Mouse (Mus musculus) intestine, embryonic 14.5 days (tissue): ENCODE results near the gene Cd320. TPM values are rescaled to one million over a fixed set of nuclear protein-coding genes. Genes with fewer than 3 reads are reported as not detected.
"Not testable (repeated sequence)": the region's sequence is repeated elsewhere in the genome, so short reads cannot be mapped to it uniquely, and the experiment has no call there.

Experiments used
- ATAC-seq: fragments of 200-750 bp; cut with Nextera tagmentation; replicated peaks from 2 replicates; pipeline ENCODE4 v1.8.0; 2017; ENCODE audit warnings: low read depth, moderate number of reproducible peaks, moderate TSS enrichment, moderate library complexity; ENCODE audit not compliant: low FRiP score, low TSS enrichment
- DNase-seq: peaks from one replicate; pipeline ENCODE4 v3.0.0-alpha.2; 2018; ENCODE audit warnings: low spot score
- H3K27ac ChIP-seq: fragments of 300-500 bp; sonication (generic); 2 replicates; pipeline ENCODE4 v1.5.1; 2014; ENCODE audit warnings: low read depth, mild to moderate bottlenecking, control low read depth
- H3K27me3 ChIP-seq: fragments of 300-500 bp; sonication (generic); replicated peaks from 2 replicates; pipeline ENCODE4 v1.6.1; 2014; ENCODE audit warnings: low read length, control low read depth; ENCODE audit not compliant: control insufficient read depth, insufficient read depth
- H3K36me3 ChIP-seq: fragments of 300-500 bp; sonication (generic); 2 replicates; pipeline ENCODE4 v1.6.1; 2014; ENCODE audit warnings: low read length, control low read depth; ENCODE audit not compliant: control insufficient read depth, insufficient read depth
- H3K4me1 ChIP-seq: fragments of 300-500 bp; sonication (generic); replicated peaks from 2 replicates; pipeline ENCODE4 v1.6.1; 2014; ENCODE audit warnings: low read length, control low read depth, mixed read lengths; ENCODE audit not compliant: control insufficient read depth, insufficient read depth
- H3K4me2 ChIP-seq: fragments of 300-500 bp; sonication (generic); 2 replicates; pipeline ENCODE4 v1.6.1; 2014; ENCODE audit warnings: low read length
- H3K4me3 ChIP-seq: fragments of 300-500 bp; sonication (generic); 2 replicates; pipeline ENCODE4 v1.5.1; 2014; ENCODE audit warnings: low read depth, low read length, control low read depth, mixed read lengths
- H3K9ac ChIP-seq: fragments of 300-500 bp; sonication (generic); 2 replicates; pipeline ENCODE4 v1.6.1; 2014; ENCODE audit warnings: mild to moderate bottlenecking, low read length
- H3K9me3 ChIP-seq: fragments of 300-500 bp; sonication (generic); 2 replicates; pipeline ENCODE4 v1.6.1; 2016; ENCODE audit warnings: low read length, control low read depth; ENCODE audit not compliant: control insufficient read depth
- WGBS: fragments of 180-500 bp; shearing (Covaris S2); extraction: QIAGEN DNeasy Blood & Tissue Kit; methylation state at CpG from one replicate; pipeline ENCODE4 v1.1.7; 2014; 5-methylcytosine and 5-hydroxymethylcytosine counted together
- polyA plus RNA-seq: library from polyadenylated mRNA; unstranded; fragments of >200 nt; fragmentation: Nextera tagmentation; extraction: Ambion mirVana; gene quantifications from 2 replicates; pipeline ENCODE4 v1.2.1, GENCODE M21; 2014

The Cd320 gene
- polyA plus RNA-seq, 1 experiment from 2014 or later: 86.7 TPM

- DNase-seq (no peak), ATAC-seq (no peak)
- H3K4me3 ChIP-seq: no peak overlapping the region
- H3K4me1 ChIP-seq: peaks cover 11% of the 10 kb centered on the region; the same call in 1 of the 2 replicates
- WGBS: 66% methylated on average over 1 of the region's 1 CpGs
- no peaks in the 10 kb centered on the region for H3K9me3 ChIP-seq
- H3K4me2 ChIP-seq: peak overlapping the region; percentile 93
- H3K27ac ChIP-seq: no peak overlapping the region
- H3K36me3 ChIP-seq: peaks cover 19% of the 10 kb centered on the region
- H3K9ac ChIP-seq: no peak overlapping the region
- no peaks in the 10 kb centered on the region for H3K27me3 ChIP-seq
Measured at GRCm38 (mm10) chr17:33844196-33844595, 1.3 kb downstream of the Cd320 start.

GRCm38 (mm10) chr17:33848139-33848538 is 5.2 kb downstream of the Cd320 start:
- 82% methylated on average over 8 of the region's 8 CpGs for WGBS
- ATAC-seq: no peak
- Histone ChIP-seq H3K4me1 (peaks cover 11% of the 10 kb centered on the region; the same call in 1 of the 2 replicates), H3K4me2 (no peak overlapping the region), H3K4me3 (no peak overlapping the region), H3K36me3 (peaks cover 24% of the 10 kb centered on the region), H3K9me3 (no peaks in the 10 kb centered on the region), H3K9ac (no peak overlapping the region), H3K27me3 (no peaks in the 10 kb centered on the region), H3K27ac (no peak overlapping the region)
- DNase-seq: no peak

GRCm38 (mm10) chr17:33851331-33851730 is 8.4 kb downstream of the Cd320 start:
- no peaks in the 10 kb centered on the region for H3K9me3 ChIP-seq
- H3K4me3 ChIP-seq: no peak overlapping the region
- H3K36me3 ChIP-seq: peaks cover 24% of the 10 kb centered on the region
- 52% methylated on average over 1 of the region's 1 CpGs for WGBS
- H3K27ac ChIP-seq: no peak overlapping the region
- H3K27me3 ChIP-seq: no peaks in the 10 kb centered on the region
- no peak overlapping the region for H3K4me2 ChIP-seq
- no peak for ATAC-seq
- DNase-seq: no peak
- H3K9ac ChIP-seq: no peak overlapping the region
- no peaks in the 10 kb centered on the region for H3K4me1 ChIP-seq

- no peak overlapping the region for H3K27ac ChIP-seq
- no peaks in the 10 kb centered on the region for H3K9me3 ChIP-seq
- ATAC-seq: no peak
- WGBS: 86% methylated on average over 4 of the region's 4 CpGs
- no peak overlapping the region for H3K4me3 ChIP-seq
- H3K4me1 ChIP-seq: no peaks in the 10 kb centered on the region
- no peaks in the 10 kb centered on the region for H3K27me3 ChIP-seq
- no peak overlapping the region for H3K4me2 ChIP-seq
- no peak for DNase-seq
- H3K9ac ChIP-seq: no peak overlapping the region
- H3K36me3 ChIP-seq: no peaks in the 10 kb centered on the region
Measured at GRCm38 (mm10) chr17:33857816-33858215, 14.9 kb downstream of the Cd320 start.

GRCm38 (mm10) chr17:33865330-33866030 is 22.6 kb downstream of the Cd320 start:
- Histone ChIP-seq H3K27me3 (no peaks in the 10 kb centered on the region), H3K9ac (no peak overlapping the region), H3K4me1 (no peaks in the 10 kb centered on the region), H3K4me3 (no peak overlapping the region), H3K9me3 (no peaks in the 10 kb centered on the region), H3K27ac (no peak overlapping the region), H3K36me3 (no peaks in the 10 kb centered on the region), H3K4me2 (no peak overlapping the region)
- WGBS: 38% methylated on average over 9 of the region's 9 CpGs
- DNase-seq (peak; percentile 58), ATAC-seq (no peak)

GRCm38 (mm10) chr17:33873537-33873936 is 30.6 kb downstream of the Cd320 start, which contains the start of gene Gm7029:
Gm7029 (plus strand) TSS chr17:33873837.
- ATAC-seq, H3K4me2 ChIP-seq, DNase-seq, H3K9ac ChIP-seq, H3K4me3 ChIP-seq, H3K4me1 ChIP-seq, H3K9me3 ChIP-seq, H3K27me3 ChIP-seq, H3K27ac ChIP-seq: not testable (repeated sequence)
- 79% methylated on average over 3 of the region's 12 CpGs for WGBS
- peaks cover 18% of the 10 kb centered on the region for H3K36me3 ChIP-seq

- Histone ChIP-seq H3K4me1 (no peaks in the 10 kb centered on the region), H3K9ac (no peak overlapping the region), H3K36me3 (peaks cover 22% of the 10 kb centered on the region), H3K4me2 (no peak overlapping the region), H3K27ac (no peak overlapping the region), H3K4me3 (no peak overlapping the region), H3K27me3 (no peaks in the 10 kb centered on the region), H3K9me3 (no peaks in the 10 kb centered on the region)
- no peak for ATAC-seq
- no peak for DNase-seq
- WGBS: 86% methylated on average over 11 of the region's 11 CpGs
Measured at GRCm38 (mm10) chr17:33874411-33874810, 31.5 kb downstream of the Cd320 start.

- 79% methylated on average over 5 of the region's 5 CpGs for whole genome bisulfite sequencing
Measured at GRCm38 (mm10) chr17:33875797-33876196, 32.9 kb downstream of the Cd320 start.

GRCm38 (mm10) chr17:33884320-33884719 is 41.4 kb downstream of the Cd320 start:
- not testable (repeated sequence) for H3K4me3 ChIP-seq, H3K4me2 ChIP-seq, H3K27ac ChIP-seq, H3K27me3 ChIP-seq, DNase-seq, H3K9me3 ChIP-seq, ATAC-seq, H3K4me1 ChIP-seq, H3K9ac ChIP-seq
- 93% methylated on average over 10 of the region's 11 CpGs for WGBS
- H3K36me3 ChIP-seq: peaks cover 36% of the 10 kb centered on the region

More at GRCm38 (mm10) chr17:33875797-33876196, 32.9 kb downstream of the Cd320 start:
- H3K36me3 ChIP-seq: peaks cover 28% of the 10 kb centered on the region
- H3K9ac ChIP-seq, H3K4me2 ChIP-seq, DNase-seq, ATAC-seq, H3K4me3 ChIP-seq, H3K9me3 ChIP-seq, H3K27me3 ChIP-seq, H3K4me1 ChIP-seq, H3K27ac ChIP-seq: not testable (repeated sequence)
